Mouse (Mus musculus): ENCODE results near the gene Lysmd2.

DNA sequence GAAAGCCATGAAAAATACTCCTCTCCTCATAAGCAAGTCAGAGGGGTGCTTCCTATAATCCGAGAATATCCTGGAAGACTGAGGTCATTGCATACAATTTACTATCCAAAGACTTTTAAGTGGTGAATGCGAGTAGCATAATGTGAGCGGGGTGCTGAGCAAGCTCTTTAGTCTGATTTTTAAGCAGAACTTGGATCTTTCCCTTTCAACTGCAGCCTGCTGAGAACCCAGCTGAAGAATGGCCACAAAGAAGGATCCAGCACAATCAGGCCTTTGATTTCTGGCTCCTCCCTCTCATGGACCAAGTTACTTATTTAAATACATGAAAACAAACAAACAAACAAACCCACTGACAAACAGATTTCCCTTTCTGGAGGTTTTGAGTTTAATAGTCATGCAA is 59.2 kb downstream of the Lysmd2 start:
- TF ChIP-seq CTCF (IDR thresholded peaks at IDR 0.05; ENCODE audit: low read depth) (no peak), EP300 (IDR thresholded peaks at IDR 0.05; ENCODE audit: low read depth) (no peak)

Data from heart, postnatal 0 days (tissue).